Mouse (Mus musculus) midbrain, embryonic 14.5 days (tissue): ENCODE data around the gene Ube4a. TPM values are rescaled to one million over a fixed set of nuclear protein-coding genes. Genes with fewer than 3 reads are reported as not detected.

Experiments used
- ATAC-seq: fragments of 200-750 bp; cut with Nextera tagmentation; 2 replicates; pipeline ENCODE4 v1.8.0; 2017; ENCODE audit warnings: moderate number of reproducible peaks, moderate library complexity; ENCODE audit not compliant: low FRiP score, low TSS enrichment
- DNase-seq: peaks from one replicate; pipeline ENCODE4 v3.0.0-alpha.2; 2015
- H3K27ac ChIP-seq: fragments of 300-500 bp; sonication (generic); replicated peaks from 2 replicates; pipeline ENCODE4 v1.5.1; 2014; ENCODE audit warnings: mild to moderate bottlenecking, low read depth, low read length, moderate library complexity
- H3K27me3 ChIP-seq: fragments of 300-500 bp; sonication (generic); 2 replicates; pipeline ENCODE4 v1.6.1; 2014; ENCODE audit warnings: low read length, control low read depth, mixed read lengths; ENCODE audit not compliant: control insufficient read depth, insufficient read depth
- H3K36me3 ChIP-seq: fragments of 300-500 bp; sonication (generic); 2 replicates; pipeline ENCODE4 v1.6.1; 2014; ENCODE audit warnings: low read length, control low read depth; ENCODE audit not compliant: control insufficient read depth, insufficient read depth
- H3K4me1 ChIP-seq: fragments of 300-500 bp; sonication (generic); 2 replicates; pipeline ENCODE4 v1.6.1; 2014; ENCODE audit warnings: mild to moderate bottlenecking, antibody characterized with exemption, low read length, control low read depth; ENCODE audit not compliant: control insufficient read depth, insufficient read depth
- H3K4me2 ChIP-seq: fragments of 300-500 bp; sonication (generic); 2 replicates; pipeline ENCODE4 v1.6.1; 2014; ENCODE audit warnings: mild to moderate bottlenecking, low read length, moderate library complexity
- H3K4me3 ChIP-seq: fragments of 300-500 bp; sonication (generic); replicated peaks from 2 replicates; pipeline ENCODE4 v1.5.1; 2014; ENCODE audit warnings: low read depth, low read length
- H3K9ac ChIP-seq: fragments of 300-500 bp; sonication (generic); replicated peaks from 2 replicates; pipeline ENCODE4 v1.6.1; 2014; ENCODE audit warnings: mild to moderate bottlenecking, low read length, moderate library complexity
- H3K9me3 ChIP-seq: fragments of 300-500 bp; sonication (generic); 2 replicates; pipeline ENCODE4 v1.6.1; 2016; ENCODE audit warnings: low read length, control low read depth, mixed read lengths; ENCODE audit not compliant: control insufficient read depth
- WGBS: fragments of 180-500 bp; shearing (Covaris S2); extraction: QIAGEN DNeasy Blood & Tissue Kit; methylation state at CpG from one replicate; pipeline ENCODE4 v1.1.7; 2014; 5-methylcytosine and 5-hydroxymethylcytosine counted together
- polyA plus RNA-seq: library from polyadenylated mRNA; unstranded; fragments of >200 nt; fragmentation: Nextera tagmentation; extraction: Ambion mirVana; gene quantifications from 2 replicates; pipeline ENCODE4 v1.2.1, GENCODE M21; 2014

Gene Ube4a
- polyA plus RNA-seq: 53.0 and 59.0 TPM in 2 replicates

DNA sequence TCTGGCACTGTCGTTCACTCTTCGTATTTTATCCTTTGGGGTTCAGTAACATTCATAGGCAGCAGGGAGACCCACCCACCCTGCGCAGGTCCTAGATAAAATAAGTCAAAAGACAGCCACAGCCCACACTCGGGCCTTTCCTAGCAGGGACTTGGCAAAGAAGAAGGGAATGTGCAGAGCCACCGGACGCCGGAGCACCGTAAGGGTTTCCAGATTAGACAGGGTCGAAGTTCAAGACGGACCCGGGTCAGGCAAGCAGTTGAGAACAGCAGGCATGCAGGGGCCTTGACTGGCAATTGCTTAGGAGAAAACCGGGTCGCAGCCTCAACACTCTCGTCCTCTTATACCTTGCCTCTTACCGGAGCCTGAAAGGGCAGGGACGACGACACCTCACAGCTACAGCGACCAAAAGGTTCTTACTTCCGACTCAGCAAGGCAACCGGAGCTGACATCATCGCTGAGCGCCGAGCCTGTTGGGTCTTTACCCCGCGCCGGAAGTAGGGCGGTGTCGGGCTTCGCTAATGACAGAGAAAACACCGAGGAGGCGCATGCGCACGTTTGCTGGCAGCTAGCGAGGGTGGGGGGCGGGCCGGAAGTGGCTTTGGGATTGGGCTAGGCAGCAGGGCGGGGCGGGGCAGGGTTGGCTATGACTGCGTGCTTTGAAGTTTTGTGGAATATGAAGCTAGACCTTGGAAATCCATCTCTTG lies at the start of gene Ube4a:
Gene Ube4a (minus strand): TSS at position 475 of the 707 bp plus-strand sequence.
- H3K27me3 ChIP-seq: no peaks in the 10 kb centered on the region
- peak within 1 kb of the TSS; percentile 57 for H3K9ac ChIP-seq
- H3K4me2 ChIP-seq: peak within 1 kb of the TSS; percentile 91
- WGBS: 1% methylated on average over 39 of the region's 39 CpGs
- ATAC-seq (peak; percentile 96), DNase-seq (peak; percentile 100)
- H3K27ac ChIP-seq: peak within 1 kb of the TSS; percentile 76
- H3K4me1 ChIP-seq: peaks cover 14% of the 10 kb centered on the region
- peaks cover 19% of the 10 kb centered on the region; the same call in 1 of the 2 replicates for H3K36me3 ChIP-seq
- no peaks in the 10 kb centered on the region for H3K9me3 ChIP-seq
- H3K4me3 ChIP-seq: peak within 1 kb of the TSS; percentile 57

DNA sequence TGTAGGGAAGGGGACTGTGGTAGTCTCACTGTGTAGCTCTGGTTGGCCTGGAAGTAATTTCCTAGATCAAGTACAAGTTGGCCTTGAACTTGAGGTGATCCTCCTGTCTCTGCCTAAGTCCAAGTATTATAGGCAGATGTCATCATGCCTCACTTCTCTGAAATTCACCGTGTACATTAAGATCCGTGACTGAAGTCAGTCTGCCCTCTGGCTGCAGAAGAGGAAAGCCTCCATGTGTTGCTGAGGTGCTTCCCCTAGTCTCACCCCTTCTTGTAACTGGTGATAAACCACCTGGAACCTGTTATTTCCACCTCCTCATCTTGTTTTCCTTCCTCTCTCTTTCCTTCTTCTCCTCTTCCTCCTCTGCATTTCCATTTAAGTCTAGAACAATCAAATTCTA lies 49.5 kb upstream of the Ube4a start:
- no peak for ATAC-seq
- H3K9me3 ChIP-seq: no peaks in the 10 kb centered on the region
- WGBS: 28% methylated on average over 2 of the region's 2 CpGs

DNA sequence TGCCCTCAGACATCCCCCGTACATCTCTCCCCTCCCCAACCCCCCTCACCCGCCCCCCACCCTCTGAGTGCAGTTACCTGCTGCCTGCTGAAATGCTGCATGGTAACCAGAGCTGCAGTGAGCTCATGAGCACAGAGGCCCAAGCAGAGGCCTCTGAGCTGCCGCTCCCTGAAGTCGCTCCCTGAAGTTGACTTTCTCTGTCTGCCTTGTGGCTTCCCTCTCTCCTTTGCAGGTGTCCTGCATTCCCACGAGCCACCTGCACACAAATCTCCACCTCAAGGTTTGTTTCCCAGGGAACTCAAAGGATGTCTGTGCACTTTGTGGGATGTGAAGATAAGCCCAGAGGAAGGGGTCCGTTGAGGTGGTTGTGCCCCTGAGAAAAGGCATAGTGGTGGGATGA lies 45.9 kb upstream of the Ube4a start:
- no peak overlapping the region for H3K27ac ChIP-seq
- WGBS: 57% methylated on average over 6 of the region's 6 CpGs
- H3K4me3 ChIP-seq: no peak overlapping the region
- no peaks in the 10 kb centered on the region for H3K27me3 ChIP-seq
- no peak overlapping the region for H3K4me2 ChIP-seq
- no peaks in the 10 kb centered on the region for H3K36me3 ChIP-seq
- no peaks in the 10 kb centered on the region for H3K4me1 ChIP-seq
- DNase-seq: no peak
- H3K9me3 ChIP-seq: no peaks in the 10 kb centered on the region
- ATAC-seq: no peak
- H3K9ac ChIP-seq: no peak overlapping the region

More for the DNA sequence above, 49.5 kb upstream of the Ube4a start:
- Histone ChIP-seq H3K4me2 (no peak overlapping the region), H3K27ac (no peak overlapping the region), H3K36me3 (no peaks in the 10 kb centered on the region), H3K4me3 (no peak overlapping the region), H3K4me1 (no peaks in the 10 kb centered on the region), H3K9ac (no peak overlapping the region), H3K27me3 (no peaks in the 10 kb centered on the region)
- no peak for DNase-seq

DNA sequence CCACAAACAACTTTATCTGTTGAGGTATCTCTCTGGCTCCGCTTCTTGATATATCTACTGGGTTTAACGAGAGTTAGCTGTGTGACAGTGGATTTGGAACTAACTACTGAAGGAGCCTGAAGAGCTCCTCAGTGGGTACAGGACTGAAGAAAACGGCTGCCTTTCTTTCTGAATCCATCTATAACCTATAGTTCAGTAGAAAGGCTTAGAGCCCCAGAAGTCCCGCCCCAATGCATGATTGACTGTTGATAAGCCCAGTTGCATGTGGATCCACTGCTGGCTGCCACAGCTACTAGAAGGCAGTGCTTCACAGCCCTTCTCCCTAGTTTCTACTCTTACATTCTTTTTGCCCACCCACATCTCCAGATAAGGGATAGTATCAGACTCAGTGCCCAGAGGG lies 45.1 kb upstream of the Ube4a start:
- H3K27me3 ChIP-seq: no peaks in the 10 kb centered on the region
- no peak overlapping the region for H3K4me2 ChIP-seq
- no peaks in the 10 kb centered on the region for H3K4me1 ChIP-seq
- WGBS: 74% methylated on average over 4 of the region's 4 CpGs
- ATAC-seq (no peak), DNase-seq (peak; percentile 5)
- H3K27ac ChIP-seq: no peak overlapping the region
- H3K9ac ChIP-seq: no peak overlapping the region
- H3K4me3 ChIP-seq: no peak overlapping the region
- H3K36me3 ChIP-seq: no peaks in the 10 kb centered on the region
- H3K9me3 ChIP-seq: no peaks in the 10 kb centered on the region

DNA sequence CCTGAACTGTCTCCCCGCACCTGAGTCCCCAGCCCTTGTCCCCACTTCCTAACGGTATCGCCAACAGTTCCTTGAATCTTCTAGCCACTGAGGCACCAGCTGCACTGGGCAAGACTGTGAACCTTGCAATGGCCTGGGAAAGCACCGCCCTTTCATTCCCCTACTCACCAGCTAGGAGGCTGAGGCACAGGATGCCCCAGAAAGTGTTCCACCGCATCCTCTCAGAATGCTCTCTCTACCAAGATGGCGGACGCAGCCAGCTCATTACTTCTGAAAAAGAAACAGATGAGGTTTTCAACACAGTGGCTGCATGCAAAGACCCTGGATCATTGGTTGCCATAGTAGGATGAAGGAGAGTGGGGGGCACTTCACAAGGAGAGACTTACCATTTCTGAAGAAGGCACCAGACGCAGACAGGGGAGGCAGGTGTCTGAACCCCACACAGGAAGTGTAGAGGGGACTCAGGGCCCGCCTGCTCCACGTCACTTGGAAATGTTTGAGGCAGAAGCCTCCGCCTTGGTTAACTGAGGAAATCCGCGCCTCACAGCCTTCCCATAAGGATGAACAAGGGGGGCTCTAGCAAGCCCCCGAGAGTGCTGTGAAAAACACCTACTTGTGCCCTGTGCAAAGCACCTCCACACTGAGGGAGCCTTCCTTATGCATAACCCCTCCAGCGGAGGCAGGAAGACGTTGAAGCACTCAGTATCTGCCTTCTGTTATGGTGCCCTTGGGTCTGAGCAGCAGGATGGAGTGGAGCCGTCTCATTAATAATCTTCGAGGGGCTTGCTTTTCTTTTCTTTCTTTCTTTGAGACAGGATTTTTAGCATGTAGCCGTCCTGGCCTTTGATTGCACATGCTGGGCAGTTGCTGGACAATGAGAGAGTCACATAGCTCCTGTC lies 44.0 kb upstream of the Ube4a start, which contains the start of gene Cd3e:
Gene Cd3e (minus strand): TSS at position 448 of the 899 bp plus-strand sequence.
- no peaks in the 10 kb centered on the region for H3K36me3 ChIP-seq
- no peak within 1 kb of the TSS for H3K27ac ChIP-seq
- H3K4me1 ChIP-seq: no peaks in the 10 kb centered on the region
- no peak within 1 kb of the TSS for H3K4me3 ChIP-seq
- H3K4me2 ChIP-seq: no peak within 1 kb of the TSS
- H3K27me3 ChIP-seq: no peaks in the 10 kb centered on the region
- no peak for ATAC-seq
- DNase-seq: no peak
- H3K9ac ChIP-seq: no peak within 1 kb of the TSS
- 82% methylated on average over 19 of the region's 19 CpGs for WGBS
- no peaks in the 10 kb centered on the region for H3K9me3 ChIP-seq

DNA sequence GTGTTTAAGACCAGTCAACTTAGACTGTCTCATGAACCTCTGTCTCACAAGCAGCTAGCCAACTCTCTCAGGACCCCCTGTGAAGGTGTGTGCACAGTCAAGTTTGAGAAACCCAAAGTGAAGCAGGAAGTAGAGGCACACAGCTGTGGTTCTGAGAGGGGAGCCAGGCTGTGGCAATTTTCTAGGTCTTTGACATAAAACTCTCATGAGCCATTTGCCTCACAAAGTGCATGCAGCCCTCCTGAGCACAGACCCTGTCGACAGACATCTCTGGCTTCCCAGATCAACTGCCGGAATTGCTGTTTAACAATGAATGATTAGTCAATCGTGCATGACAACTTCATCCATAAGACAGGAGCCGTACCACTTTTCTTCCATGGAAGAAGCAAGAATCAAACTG lies 42.9 kb upstream of the Ube4a start:
- 39% methylated on average over 4 of the region's 4 CpGs for WGBS
- no peaks in the 10 kb centered on the region for H3K36me3 ChIP-seq
- no peak overlapping the region for H3K27ac ChIP-seq
- no peak for ATAC-seq
- H3K9me3 ChIP-seq: no peaks in the 10 kb centered on the region
- H3K4me1 ChIP-seq: no peaks in the 10 kb centered on the region
- H3K4me2 ChIP-seq: no peak overlapping the region
- no peak overlapping the region for H3K9ac ChIP-seq
- H3K4me3 ChIP-seq: no peak overlapping the region
- H3K27me3 ChIP-seq: no peaks in the 10 kb centered on the region
- DNase-seq: no peak

DNA sequence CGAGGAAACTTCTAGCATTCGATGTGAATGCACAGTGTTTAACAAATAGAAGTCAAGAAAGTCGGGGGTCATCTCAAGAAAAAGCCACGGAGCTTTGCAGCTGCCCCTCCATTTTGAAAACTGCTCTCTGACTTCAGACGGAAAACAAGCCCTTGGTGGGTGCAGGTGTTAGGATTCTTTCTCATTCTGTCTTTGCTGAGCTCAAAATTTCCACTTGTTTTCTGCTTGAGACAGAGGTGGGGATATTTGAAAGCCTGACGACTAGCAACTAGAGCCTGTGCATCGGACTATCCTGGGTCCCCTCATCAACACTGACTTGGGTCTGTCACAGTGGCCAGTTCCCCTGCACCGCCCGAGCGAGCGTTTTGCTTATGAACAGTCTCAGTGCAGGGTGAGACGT lies 42.0 kb upstream of the Ube4a start:
- no peak overlapping the region for H3K27ac ChIP-seq
- 79% methylated on average over 12 of the region's 12 CpGs for WGBS
- DNase-seq (no peak), ATAC-seq (no peak)
- no peak overlapping the region for H3K4me3 ChIP-seq
- no peak overlapping the region for H3K4me2 ChIP-seq
- H3K9me3 ChIP-seq: no peaks in the 10 kb centered on the region
- no peaks in the 10 kb centered on the region for H3K36me3 ChIP-seq
- H3K4me1 ChIP-seq: no peaks in the 10 kb centered on the region
- H3K9ac ChIP-seq: no peak overlapping the region
- H3K27me3 ChIP-seq: no peaks in the 10 kb centered on the region

DNA sequence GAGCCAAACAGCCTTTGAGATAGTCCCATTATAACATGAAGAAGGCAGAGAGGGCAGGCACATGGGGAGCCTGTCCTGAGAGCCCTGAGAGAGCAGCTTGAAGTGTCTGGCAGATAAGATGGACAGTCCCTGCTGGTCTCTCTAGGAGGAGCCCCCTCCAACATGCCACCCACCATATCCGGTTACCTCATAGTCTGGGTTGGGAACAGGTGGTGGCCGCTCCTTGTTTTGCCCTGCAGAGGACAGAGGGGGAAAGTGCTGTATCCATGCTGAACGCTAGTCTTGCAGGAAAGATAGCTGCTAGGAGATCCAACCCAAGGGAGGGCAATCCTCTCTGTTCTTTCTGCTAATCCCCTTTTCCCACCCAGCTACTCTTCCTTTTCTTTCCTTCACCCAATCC lies 34.8 kb upstream of the Ube4a start:
- Histone ChIP-seq H3K4me1 (no peaks in the 10 kb centered on the region), H3K36me3 (no peaks in the 10 kb centered on the region), H3K9me3 (no peaks in the 10 kb centered on the region), H3K27me3 (no peaks in the 10 kb centered on the region), H3K27ac (no peak overlapping the region), H3K4me2 (no peak overlapping the region), H3K9ac (no peak overlapping the region), H3K4me3 (no peak overlapping the region)
- 65% methylated on average over 3 of the region's 3 CpGs for WGBS
- ATAC-seq (no peak), DNase-seq (no peak)
